Mouse (Mus musculus) lung, postnatal 0 days (tissue): ENCODE results near the gene Gosr2. TPM values are rescaled to one million over a fixed set of nuclear protein-coding genes. Genes with fewer than 3 reads are reported as not detected.

Experiments
- ATAC-seq: fragments of 200-750 bp; cut with Nextera tagmentation; 2 replicates; pipeline ENCODE4 v1.8.0; 2017; ENCODE audit warnings: moderate library complexity
- DNase-seq: peaks from one replicate; pipeline ENCODE4 v3.0.0-alpha.2; 2016; ENCODE audit warnings: low spot score
- H3K27ac ChIP-seq: fragments of 300-500 bp; sonication (generic); 2 replicates; pipeline ENCODE4 v1.5.1; 2014; ENCODE audit warnings: antibody characterized with exemption, mild to moderate bottlenecking, low read length, mixed read lengths
- H3K27me3 ChIP-seq: fragments of 300-500 bp; sonication (generic); replicated peaks from 2 replicates; pipeline ENCODE4 v1.6.1; 2014; ENCODE audit warnings: low read length, mixed read lengths; ENCODE audit not compliant: insufficient read depth
- H3K36me3 ChIP-seq: fragments of 300-500 bp; sonication (generic); 2 replicates; pipeline ENCODE4 v1.6.1; 2014; ENCODE audit warnings: low read length, mixed read lengths; ENCODE audit not compliant: insufficient read depth
- H3K4me1 ChIP-seq: fragments of 300-500 bp; sonication (generic); 2 replicates; pipeline ENCODE4 v1.6.1; 2014; ENCODE audit warnings: antibody characterized with exemption, low read depth, low read length, mixed read lengths; ENCODE audit not compliant: insufficient read depth
- H3K4me2 ChIP-seq: fragments of 300-500 bp; sonication (generic); replicated peaks from 2 replicates; pipeline ENCODE4 v1.6.1; 2014; ENCODE audit warnings: low read depth, mild to moderate bottlenecking, low read length, moderate library complexity, mixed read lengths
- H3K4me3 ChIP-seq: fragments of 300-500 bp; sonication (generic); 2 replicates; pipeline ENCODE4 v1.5.1; 2014; ENCODE audit warnings: low read depth, low read length
- H3K9ac ChIP-seq: fragments of 300-500 bp; sonication (generic); replicated peaks from 2 replicates; pipeline ENCODE4 v1.6.1; 2014; ENCODE audit warnings: low read depth, mild to moderate bottlenecking
- H3K9me3 ChIP-seq: fragments of 300-500 bp; sonication (generic); 2 replicates; pipeline ENCODE4 v1.6.1; 2016; ENCODE audit warnings: low read length, mixed read lengths
- CTCF ChIP-seq: IDR thresholded peaks from 2 replicates; pipeline ENCODE4 v1.5.1; 2016; ENCODE audit warnings: antibody characterized with exemption, mild to moderate bottlenecking
- EP300 ChIP-seq: IDR thresholded peaks from 2 replicates; pipeline ENCODE4 v1.6.1; 2016; ENCODE audit warnings: antibody characterized with exemption, mild to moderate bottlenecking, control low read depth
- WGBS: fragments of 180-500 bp; shearing (Covaris S2); extraction: QIAGEN DNeasy Blood & Tissue Kit; methylation state at CpG from one replicate; pipeline ENCODE4 v1.1.7; 2014; 5-methylcytosine and 5-hydroxymethylcytosine counted together
- polyA plus RNA-seq: library from polyadenylated mRNA; unstranded; fragments of >200 nt; fragmentation: Nextera tagmentation; extraction: Ambion mirVana; gene quantifications from 2 replicates; pipeline ENCODE4 v1.2.1, GENCODE M21; 2015

The Gosr2 gene
- polyA plus RNA-seq, 1 experiment from 2014 or later: 87.6 TPM

DNA sequence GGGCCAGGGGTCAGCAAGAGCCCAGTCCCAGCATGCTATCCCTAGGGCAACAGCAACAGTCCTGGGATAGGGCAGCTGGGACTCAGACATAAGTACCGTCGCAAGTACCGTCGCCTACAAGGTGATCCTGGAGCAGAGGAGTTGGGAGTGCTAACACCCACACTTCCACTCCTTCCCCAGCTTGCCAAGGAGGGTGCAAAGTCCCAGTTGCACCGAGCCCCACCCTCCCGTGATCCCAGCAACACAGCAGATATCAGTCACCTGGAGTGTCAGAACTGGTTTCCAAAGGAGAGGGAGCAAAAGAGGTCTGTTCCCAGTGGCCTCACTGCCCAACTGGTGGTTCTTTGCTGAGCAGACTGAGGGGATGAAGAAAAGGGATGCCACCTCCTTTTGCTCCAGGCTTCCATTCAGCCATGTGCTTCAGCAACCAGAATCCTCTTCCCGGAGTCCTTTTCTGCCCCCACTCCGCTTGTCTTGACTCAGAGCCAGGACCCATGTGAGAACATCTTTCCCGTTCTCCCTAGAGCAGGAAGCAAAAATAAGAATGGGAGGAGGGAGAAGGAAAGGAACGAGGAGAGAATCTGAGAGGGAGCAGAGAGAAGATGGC is 44.2 kb downstream of the Gosr2 start:
- DNase-seq (no peak), ATAC-seq (no peak)
- Histone ChIP-seq H3K4me2 (no peak overlapping the region), H3K9me3 (no peaks in the 10 kb centered on the region), H3K4me1 (no peaks in the 10 kb centered on the region), H3K27ac (no peak overlapping the region), H3K27me3 (peaks cover 38% of the 10 kb centered on the region), H3K4me3 (no peak overlapping the region), H3K36me3 (no peaks in the 10 kb centered on the region), H3K9ac (no peak overlapping the region)
- 56% methylated on average over 10 of the region's 10 CpGs for WGBS
- no peak for TF ChIP-seq EP300

GRCm38 (mm10) chr11:103651426-103651825 is 46.3 kb downstream of the Gosr2 start:
- ATAC-seq: no peak
- DNase-seq: no peak
- H3K4me3 ChIP-seq: no peak overlapping the region

GRCm38 (mm10) chr11:103649983-103650493 is 47.7 kb downstream of the Gosr2 start:
- H3K9ac ChIP-seq: no peak overlapping the region
- no peak for ATAC-seq
- DNase-seq: no peak
- TF ChIP-seq EP300 (no peak), CTCF (no peak)
- peak overlapping the region; percentile 48 for H3K4me2 ChIP-seq
- peak overlapping the region; percentile 27 for H3K4me3 ChIP-seq
- no peaks in the 10 kb centered on the region for H3K4me1 ChIP-seq
- H3K27me3 ChIP-seq: peaks cover 51% of the 10 kb centered on the region
- H3K9me3 ChIP-seq: no peaks in the 10 kb centered on the region
- no peaks in the 10 kb centered on the region for H3K36me3 ChIP-seq
- 1% methylated on average over 37 of the region's 37 CpGs for WGBS
- H3K27ac ChIP-seq: no peak overlapping the region

More at GRCm38 (mm10) chr11:103651426-103651825, 46.3 kb downstream of the Gosr2 start:
- H3K9me3 ChIP-seq: no peaks in the 10 kb centered on the region
- 75% methylated on average over 6 of the region's 6 CpGs for WGBS
- no peaks in the 10 kb centered on the region for H3K4me1 ChIP-seq
- H3K27ac ChIP-seq: no peak overlapping the region
- peaks cover 51% of the 10 kb centered on the region for H3K27me3 ChIP-seq
- no peak for TF ChIP-seq CTCF
- TF ChIP-seq EP300: no peak
- H3K9ac ChIP-seq: no peak overlapping the region
- no peak overlapping the region for H3K4me2 ChIP-seq
- H3K36me3 ChIP-seq: no peaks in the 10 kb centered on the region

DNA sequence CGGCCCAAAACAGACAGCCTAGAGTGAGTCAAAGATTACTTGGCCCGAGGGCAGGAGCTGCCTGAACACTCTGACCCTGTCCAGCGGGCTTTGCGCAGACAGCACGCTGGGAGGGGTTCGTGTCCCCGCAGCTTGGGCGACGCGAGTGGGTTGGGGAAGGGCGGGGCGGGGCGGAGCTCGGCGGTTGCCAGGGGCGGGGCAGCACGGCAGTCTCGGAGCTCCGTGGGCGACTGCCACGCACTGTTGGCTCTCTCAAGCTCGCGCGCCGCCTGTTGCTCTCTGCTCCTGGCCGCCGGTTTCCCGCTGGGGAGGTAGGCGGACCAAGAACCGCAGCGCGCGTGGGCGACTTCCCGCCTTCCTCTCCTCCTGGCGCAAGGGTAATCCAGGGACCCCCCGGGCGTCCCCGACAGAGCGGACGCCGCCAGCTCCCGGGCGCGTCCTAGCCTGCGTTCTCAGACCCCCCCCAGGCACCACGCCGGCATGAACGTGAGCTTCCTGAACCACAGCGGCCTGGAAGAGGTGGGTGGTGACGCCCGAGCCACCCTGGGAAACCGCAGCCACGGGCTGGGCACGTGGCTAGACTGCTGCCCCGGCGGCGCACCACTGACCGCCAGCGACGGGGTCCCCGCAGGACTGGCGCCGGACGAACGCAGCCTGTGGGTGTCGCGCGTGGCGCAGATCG is 48.3 kb downstream of the Gosr2 start, which contains the start of gene Rprml:
Gene Rprml, plus strand, starts transcription at position 270 of the 682 bp plus-strand sequence.
- no peak within 1 kb of the TSS for H3K9ac ChIP-seq

GRCm38 (mm10) chr11:103648656-103649055 is 49.0 kb downstream of the Gosr2 start:
- H3K9ac ChIP-seq: no peak overlapping the region
- no peak overlapping the region for H3K27ac ChIP-seq
- H3K27me3 ChIP-seq: peaks cover 51% of the 10 kb centered on the region
- no peak overlapping the region for H3K4me3 ChIP-seq
- H3K4me1 ChIP-seq: no peaks in the 10 kb centered on the region
- TF ChIP-seq EP300 (no peak), CTCF (no peak)
- ATAC-seq: no peak
- DNase-seq: no peak
- no peak overlapping the region for H3K4me2 ChIP-seq
- 28% methylated on average over 7 of the region's 7 CpGs for WGBS
- H3K36me3 ChIP-seq: no peaks in the 10 kb centered on the region
- H3K9me3 ChIP-seq: no peaks in the 10 kb centered on the region

More for the DNA sequence above, 48.3 kb downstream of the Gosr2 start, which contains the start of gene Rprml:
- whole genome bisulfite sequencing: under 1% methylated on average over 67 of the region's 71 CpGs
- Histone ChIP-seq H3K27me3 (peaks cover 51% of the 10 kb centered on the region), H3K4me3 (peak within 1 kb of the TSS; percentile 27), H3K36me3 (no peaks in the 10 kb centered on the region), H3K4me2 (peak within 1 kb of the TSS; percentile 48), H3K9me3 (no peaks in the 10 kb centered on the region), H3K27ac (no peak within 1 kb of the TSS), H3K4me1 (no peaks in the 10 kb centered on the region)
- TF ChIP-seq CTCF (no peak), EP300 (no peak)
- ATAC-seq (no peak; the same call in 1 of the 2 replicates), DNase-seq (no peak)

DNA sequence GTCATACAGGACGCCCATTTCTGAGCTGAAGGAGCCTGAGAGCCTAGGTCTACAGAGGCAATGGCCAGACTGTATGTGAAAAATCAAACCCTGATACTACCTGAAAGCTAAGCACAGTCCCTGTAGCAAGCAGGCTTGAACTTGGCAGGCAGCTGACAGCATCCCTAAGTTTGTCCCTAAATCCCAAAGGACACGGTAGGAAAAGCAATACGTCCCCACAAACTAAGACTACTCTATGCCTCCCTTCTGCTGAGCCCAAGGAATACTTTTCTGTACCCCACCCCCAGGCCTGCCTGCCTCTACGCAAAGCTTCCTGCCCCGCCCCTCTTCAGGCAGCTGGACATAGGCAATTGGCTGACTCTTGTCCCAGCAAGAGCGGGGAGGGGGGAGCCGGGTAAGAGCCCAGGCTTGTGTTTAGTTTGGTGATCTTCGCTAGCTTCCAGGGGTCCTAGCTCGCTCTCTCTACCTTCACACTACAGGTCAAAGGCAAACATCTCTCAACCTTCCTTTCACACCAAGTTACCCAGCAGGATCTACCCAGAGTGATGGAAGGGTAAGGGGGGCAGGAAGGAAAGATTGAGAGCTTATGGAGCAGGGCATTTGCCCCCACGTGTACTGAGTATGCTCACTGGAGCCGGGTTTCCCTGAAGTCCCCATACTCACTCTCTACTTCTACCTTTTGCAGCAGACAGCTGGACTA is 49.6 kb downstream of the Gosr2 start:
- no peak overlapping the region for H3K9ac ChIP-seq
- WGBS: 6% methylated on average over 11 of the region's 11 CpGs
- no peaks in the 10 kb centered on the region for H3K4me1 ChIP-seq
- DNase-seq (no peak), ATAC-seq (no peak)
- H3K27ac ChIP-seq: no peak overlapping the region
- H3K4me3 ChIP-seq: no peak overlapping the region
- H3K27me3 ChIP-seq: peaks cover 51% of the 10 kb centered on the region
- no peak for TF ChIP-seq CTCF
- TF ChIP-seq EP300: no peak
- no peaks in the 10 kb centered on the region for H3K36me3 ChIP-seq
- no peaks in the 10 kb centered on the region for H3K9me3 ChIP-seq
- no peak overlapping the region for H3K4me2 ChIP-seq
